Mouse (Mus musculus) heart, postnatal 36 days (tissue): Measurements from ENCODE around the gene Psma4. TPM values are rescaled to one million over a fixed set of nuclear protein-coding genes. Genes with fewer than 3 reads are reported as not detected.
"Not testable (repeated sequence)": the region's sequence is repeated elsewhere in the genome, so short reads cannot be mapped to it uniquely, and the experiment has no call there.

Experiments used
- DNase-seq, 2 experiments: peaks; one replicate each; pipeline ENCODE4 v3.0.0; 2021 to 2022
- intact Hi-C: fragments of 180-260 bp; cut with DNase I; formaldehyde crosslinking; loops from one replicate; pipeline ENCODE4 v1.15.1; 2025
- total RNA-seq, 2 experiments: library from RNA; stranded (reverse); gene quantifications; 2 replicates each; pipeline ENCODE4 v1.2.3; 2021

The Psma4 gene
- 100 to 1,000 TPM; 135 to 138 TPM for total RNA-seq

DNA sequence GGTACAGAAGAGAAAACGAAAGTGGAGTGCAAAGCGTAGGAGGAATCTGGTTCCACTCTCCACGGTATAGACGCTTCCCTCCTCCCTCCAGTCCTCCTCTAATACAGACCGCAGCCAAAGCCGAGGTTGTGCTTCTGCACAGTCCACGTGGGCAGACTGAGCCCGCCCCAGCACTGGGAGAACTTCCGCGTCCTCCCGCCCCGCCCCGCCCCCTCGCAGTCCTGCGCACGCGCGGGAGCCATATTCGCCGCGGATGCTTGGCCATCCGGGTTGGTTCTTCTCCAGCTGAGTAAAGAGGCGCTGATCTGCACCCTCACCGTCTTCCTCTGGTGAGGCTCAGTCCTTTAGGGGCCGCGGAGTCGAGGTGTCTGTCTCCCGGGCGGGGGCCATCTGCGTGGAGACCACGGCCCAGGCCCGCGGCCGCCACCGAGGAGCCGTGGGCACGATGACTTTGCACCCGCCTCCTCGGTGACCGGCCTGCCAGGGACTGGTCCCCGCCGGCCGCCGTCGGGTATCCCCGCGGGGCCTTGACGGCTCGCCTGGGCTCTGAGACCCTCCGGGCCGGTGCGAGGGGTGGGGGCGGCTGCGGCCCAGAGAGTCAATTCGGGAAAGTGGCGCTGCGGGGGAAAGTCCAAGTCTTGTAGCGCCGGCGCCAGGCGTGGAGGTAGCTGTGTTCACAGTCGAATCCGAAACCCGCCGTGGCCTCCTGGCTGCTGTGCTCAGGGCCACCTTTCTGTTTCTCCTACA is at the start of gene Psma4, which contains the start of gene AY074887:
Gene Psma4 (plus strand): TSS at position 216 of the 747 bp plus-strand sequence.
Gene AY074887 (minus strand): TSS at position 424 of the 747 bp plus-strand sequence.
- intact Hi-C loops = loop anchor here (2.0 to 5.0 kb wide), 2 partner anchors 34 to 218 kb away; partner anchors contain the start of genes Hykk and Wdr61
- peak; percentile 92 to 93 for DNase-seq

DNA sequence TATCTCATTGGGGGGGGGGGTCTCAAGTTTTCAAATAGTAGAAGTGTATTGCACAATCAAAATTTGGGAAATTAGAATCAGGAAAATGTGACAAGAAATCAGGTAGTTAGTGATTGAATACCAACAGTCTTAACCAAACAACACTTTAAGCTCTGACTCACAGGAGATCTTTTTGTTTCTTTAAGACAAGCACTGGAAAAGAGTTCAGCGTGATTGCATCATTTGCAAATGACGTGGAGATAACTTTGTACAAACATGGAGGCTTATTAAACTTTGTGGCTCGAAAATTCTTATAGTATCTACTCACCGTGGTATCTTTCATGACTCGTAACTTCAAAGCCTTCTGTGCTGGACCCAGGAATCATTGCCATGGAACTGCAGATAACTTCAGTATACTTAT is 41.1 kb upstream of the Psma4 start:
- no peak for DNase-seq
- intact Hi-C loops = no loop called here

DNA sequence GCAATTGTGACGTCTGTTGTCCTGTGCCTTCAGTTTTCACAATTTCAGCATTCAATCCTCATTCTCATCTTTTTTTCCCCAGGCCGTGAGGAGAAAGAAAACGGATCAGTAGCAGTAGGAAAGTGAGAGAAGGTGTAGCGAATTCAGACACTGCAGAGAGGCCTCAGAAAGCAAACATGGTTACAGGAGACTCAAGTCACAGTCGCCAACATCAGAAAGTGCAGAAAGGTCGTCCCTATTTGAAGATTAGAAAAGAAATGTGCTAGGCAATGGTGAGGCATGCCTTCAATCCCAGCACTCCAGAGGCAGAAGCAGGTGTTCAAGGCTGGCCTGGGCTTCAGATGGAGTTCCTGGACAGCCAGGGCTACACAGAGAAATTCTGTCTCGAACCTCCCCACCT is 35.0 kb upstream of the Psma4 start:
- intact Hi-C loops = loop anchor here (5.0 kb wide), 1 partner anchor 192 kb away; no protein-coding TSS in a partner anchor
- no peak for DNase-seq

DNA sequence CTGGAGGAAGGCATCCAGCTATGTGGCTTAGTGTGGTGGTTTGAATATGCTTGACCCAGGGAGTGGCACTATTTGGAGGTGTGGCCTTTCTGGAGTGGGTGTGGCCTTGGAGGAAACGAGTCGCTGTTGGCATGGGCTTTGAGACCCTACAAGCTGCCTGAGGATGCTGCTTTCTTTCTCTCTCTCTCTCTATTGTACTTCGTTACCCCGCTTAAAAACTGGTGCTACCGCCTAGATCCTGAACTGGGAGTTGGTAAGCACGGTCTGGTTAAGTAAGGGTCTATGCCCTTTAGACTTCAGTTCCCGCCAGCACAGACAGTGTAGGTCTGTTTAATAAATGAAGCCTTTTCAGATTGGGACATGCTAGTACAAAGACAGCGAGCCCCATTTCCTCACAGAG is 34.2 kb upstream of the Psma4 start:
- intact Hi-C loops = loop anchor here (2.0 to 5.0 kb wide), 2 partner anchors 34 to 191 kb away; partner anchors contain the start of genes AY074887 and Psma4
- no peak for DNase-seq

DNA sequence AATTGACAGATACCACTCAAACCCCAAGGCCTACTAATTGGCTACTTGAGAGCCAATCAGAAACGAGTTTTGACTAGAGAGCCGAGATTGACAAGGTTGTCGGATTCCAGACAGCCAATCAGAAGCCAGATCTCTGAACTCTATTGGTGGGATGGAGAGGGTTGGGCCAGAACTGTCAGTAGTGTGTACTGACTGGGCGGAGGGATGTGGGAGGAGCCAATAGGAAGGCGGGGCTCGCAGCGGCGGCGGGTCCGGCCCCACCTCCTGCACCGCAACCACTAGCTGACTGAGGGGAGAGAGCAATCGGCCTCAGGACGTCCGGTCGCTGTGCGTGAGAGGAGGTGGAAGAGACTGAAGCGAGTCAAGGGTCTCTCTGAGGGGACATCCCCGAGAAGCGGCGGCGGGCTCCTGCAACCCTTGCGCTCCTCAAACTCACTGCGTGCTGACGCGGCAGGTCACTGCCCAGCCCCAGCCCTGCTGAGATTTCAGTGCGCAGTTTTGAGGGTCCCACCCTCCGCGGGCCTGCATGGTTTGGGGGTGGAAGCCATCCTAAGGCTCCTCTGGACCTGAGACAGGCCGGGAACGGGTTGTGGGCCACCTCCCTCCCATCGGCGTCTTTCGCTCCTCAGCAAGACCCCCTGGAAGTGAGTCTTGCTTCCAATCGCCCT is 33.4 kb upstream of the Psma4 start, which contains the start of gene Hykk:
Gene Hykk (plus strand): TSS at position 274 of the 668 bp plus-strand sequence.
- intact Hi-C loops = loop anchor here (2.0 to 5.0 kb wide), 2 partner anchors 34 to 190 kb away; partner anchors contain the start of genes AY074887 and Psma4
- DNase-seq = peak; percentile 81 to 85

DNA sequence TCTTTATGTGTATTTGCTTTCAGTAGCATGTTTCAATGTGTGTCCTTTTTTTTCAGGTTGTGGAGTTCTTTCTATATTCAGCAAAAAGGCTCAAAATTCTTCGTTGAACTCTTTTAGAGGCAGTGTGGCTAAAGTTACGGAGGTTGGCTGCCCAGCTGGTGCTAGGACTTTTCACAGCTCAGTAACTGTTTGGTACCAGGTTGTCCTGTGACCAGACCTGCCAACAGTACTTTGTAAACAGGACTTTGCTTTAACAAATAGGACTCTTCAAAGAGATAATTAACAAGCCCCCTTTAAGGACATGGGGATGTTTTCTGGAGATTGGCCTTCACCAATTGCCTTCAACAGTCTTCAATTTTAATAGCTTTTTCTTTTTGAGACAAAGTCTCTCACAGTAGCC is 32.4 kb upstream of the Psma4 start:
- intact Hi-C loops = loop anchor here (5.0 kb wide), 1 partner anchor 189 kb away; no protein-coding TSS in a partner anchor
- DNase-seq = no peak

DNA sequence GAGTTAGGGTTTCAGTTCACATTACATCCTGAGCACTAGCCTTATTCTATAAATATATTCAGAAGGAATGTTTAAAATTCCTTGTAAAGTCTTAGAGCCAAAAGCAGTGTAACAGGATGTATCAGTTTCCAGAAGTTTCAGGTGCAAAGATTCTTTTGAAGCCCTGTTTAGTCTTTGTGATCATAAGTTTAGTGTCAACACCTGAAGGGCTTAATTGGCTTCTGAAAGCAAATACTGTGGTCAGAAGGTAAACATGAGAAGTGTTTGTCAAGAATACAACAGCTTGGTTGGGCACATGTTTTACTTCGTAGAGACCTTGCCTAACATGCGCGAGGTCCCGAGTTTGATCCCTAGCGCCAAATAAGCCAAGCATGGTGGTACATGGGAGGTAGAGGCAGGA is 31.8 kb upstream of the Psma4 start:
- intact Hi-C loops = loop anchor here (5.0 kb wide), 1 partner anchor 189 kb away; no protein-coding TSS in a partner anchor
- DNase-seq = no peak

DNA sequence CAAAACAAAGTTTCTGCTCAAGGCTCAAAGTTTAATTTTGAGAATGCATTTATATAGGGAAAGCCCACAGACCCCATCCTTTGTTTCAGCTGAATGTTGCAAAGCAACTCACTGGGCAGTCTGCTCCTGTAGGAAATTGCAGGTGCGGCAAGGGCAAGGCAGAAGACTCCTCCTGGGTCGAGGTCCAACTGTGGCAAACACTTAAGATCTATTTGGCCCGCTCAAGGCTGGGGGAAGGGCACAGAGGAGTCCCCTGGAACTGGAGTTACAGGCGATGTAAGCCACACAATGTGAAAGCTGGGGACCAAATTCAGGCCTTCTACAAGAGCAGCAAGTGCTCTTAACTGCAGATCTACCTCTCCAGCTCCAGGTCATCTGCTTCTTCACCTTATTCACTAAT is 30.6 kb upstream of the Psma4 start:
- no peak for DNase-seq
- intact Hi-C loops = loop anchor here (5.0 kb wide), 1 partner anchor 187 kb away; no protein-coding TSS in a partner anchor

DNA sequence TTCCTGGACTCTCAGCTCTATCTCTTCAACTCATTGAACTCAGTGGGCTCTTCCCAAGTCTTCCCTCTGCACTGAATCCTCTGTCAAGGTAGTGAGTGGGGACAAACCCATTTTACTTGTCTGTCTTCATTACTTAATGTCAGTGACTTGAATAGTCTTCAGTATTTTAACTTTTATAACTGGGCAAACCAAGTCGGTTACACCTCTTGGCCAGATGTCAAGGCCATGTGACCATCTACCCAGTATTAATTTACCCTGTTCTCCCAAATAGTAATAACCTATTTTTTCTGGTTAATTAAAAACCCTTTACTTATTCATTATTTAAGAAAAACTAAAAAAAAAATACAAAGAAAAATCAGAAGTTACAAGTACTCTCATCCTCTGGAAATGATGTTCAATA is 19.8 kb upstream of the Psma4 start:
- DNase-seq = no peak
- intact Hi-C loops = no loop called here

DNA sequence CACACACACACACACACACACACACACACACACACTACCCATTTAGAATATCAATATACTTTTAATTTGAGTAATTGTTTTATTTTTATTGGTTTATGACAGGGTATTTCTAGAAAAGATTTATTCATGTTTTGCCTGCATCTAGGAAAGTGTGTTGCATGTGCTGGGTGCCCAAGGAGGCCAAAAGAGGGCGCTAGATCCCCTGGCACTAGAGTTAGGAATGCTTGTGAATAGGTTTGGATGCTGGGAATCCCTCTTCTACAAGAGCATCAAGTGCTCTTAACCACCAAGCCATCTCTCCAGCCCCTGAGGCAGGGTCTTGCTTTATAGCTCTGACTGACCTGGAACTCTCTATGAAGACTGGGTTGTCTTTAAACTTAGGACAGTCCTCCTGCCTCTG is 18.8 kb upstream of the Psma4 start:
- intact Hi-C loops = no loop called here

DNA sequence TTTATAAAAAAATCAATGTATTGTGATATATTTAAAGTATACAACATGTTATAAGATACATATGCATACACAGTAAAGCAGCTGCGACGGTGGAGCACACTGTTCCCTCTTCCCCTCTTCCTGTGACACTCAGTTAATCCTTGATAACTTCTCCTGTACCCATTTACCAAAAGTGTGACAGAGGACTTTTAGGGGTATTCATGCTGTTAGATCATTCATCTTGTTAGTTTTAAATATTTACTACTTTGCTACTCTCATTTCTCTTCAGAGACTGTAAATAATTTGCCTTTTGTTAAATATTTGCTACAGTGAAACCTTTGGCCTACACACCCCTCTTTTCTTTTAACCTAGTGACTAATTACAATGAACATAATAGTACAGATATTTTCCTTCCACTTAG is 18.2 kb upstream of the Psma4 start:
- intact Hi-C loops = no loop called here
- no peak for DNase-seq

More for the DNA sequence above, 18.8 kb upstream of the Psma4 start:
- DNase-seq = no peak

DNA sequence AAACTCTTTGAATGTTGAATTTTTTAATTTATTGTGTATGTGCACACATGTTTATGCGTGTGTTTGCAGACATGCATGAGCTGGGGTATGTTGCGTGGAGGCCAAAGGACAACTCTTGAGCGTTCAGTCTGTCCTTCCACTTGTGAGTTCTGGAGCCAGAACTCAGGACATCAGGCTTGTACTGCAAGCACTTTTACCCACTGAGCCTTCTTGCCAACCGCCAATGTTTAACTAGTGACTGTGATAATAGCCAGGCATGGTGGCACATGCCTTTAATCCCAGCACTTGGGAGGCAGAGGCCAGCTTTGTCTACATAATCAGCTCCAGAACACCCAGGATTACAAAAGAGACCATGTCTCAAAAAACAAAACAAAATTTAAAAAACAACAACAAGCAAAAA is 8.5 kb upstream of the Psma4 start:
- DNase-seq = no peak
- intact Hi-C loops = no loop called here

DNA sequence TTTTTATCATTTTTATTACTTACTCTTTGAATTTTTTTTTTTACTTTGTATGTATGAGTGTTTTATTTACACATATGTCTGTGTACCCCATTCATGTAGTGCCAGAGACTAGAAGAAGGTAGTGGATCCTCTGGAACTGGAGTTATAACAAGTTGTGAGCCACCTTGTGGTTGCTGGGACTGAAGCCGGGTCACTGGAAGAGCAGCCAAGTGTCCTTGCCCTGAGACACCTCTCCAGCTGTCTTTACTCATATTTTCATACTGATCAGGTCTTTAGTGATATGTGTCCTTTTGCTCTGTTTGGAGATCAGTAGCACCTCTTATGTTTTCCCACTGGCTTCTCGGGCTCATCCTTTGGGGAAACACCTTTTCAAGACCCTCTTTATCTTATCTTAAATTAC is 6.1 kb upstream of the Psma4 start:
- DNase-seq = no peak
- intact Hi-C loops = no loop called here

DNA sequence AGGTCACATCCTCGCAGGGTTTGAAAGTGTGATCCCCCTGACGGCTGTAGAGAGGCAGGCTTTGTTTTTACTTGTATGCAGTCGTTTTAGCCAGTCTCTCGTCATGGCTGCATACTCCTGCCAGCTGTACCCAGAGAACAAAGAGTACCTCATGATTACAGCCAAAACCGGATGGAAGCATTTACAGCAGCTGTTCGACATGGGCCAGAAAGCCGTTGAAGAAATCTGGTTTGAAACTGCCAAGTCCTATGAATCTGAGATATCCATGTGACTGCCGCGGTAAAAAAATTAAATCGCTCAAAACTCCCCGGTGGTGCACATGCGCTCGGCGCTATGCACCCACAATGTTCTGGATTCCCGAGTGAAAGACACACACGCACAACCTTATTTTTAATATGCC is 4.3 kb upstream of the Psma4 start:
- no peak for DNase-seq
- intact Hi-C loops = no loop called here

DNA sequence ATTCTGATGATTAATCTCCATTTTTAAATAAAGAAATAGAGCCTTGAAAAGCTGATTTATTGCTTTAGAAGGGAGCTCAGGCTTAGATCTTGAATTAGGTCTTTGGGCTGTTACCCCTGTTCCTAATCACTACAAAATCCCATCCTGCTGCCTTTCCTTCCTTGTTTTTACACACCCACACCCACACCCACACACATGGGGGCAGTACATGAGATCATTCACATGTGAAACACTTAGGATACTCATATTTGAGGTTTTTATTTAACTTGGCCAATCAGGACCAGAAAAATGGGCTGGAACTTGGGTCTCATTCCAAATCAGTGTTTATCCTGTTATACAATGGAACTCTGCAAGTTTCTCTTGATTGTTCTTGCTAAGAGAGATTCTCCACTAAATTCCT is 1.1 kb upstream of the Psma4 start:
- DNase-seq = no peak

DNA sequence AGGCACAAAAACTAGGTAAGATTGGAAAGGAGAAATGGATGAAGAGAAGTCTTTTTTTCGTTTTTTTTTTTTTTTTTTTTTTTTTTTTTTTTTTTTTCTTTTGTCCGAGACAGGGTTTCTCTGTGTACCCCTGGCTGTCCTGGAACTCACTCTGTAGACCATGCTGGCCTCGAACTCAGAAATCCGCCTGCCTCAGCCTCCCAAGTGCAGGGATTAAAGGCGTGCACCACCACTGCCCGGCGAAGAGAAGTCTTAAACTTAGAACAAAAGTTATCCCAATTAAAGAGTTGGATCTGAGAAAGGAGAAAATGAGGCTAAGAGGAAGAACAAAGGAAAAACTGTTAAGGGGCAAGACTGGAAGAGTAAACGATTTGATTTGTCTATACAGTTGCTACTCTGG is 428 bp upstream of the Psma4 start:
- intact Hi-C loops = loop anchor here (2.0 to 5.0 kb wide), 2 partner anchors 33 to 218 kb away; partner anchors contain the start of genes Hykk and Wdr61
- DNase-seq = not testable (repeated sequence)

More for the DNA sequence above, 1.1 kb upstream of the Psma4 start:
- intact Hi-C loops = no loop called here

DNA sequence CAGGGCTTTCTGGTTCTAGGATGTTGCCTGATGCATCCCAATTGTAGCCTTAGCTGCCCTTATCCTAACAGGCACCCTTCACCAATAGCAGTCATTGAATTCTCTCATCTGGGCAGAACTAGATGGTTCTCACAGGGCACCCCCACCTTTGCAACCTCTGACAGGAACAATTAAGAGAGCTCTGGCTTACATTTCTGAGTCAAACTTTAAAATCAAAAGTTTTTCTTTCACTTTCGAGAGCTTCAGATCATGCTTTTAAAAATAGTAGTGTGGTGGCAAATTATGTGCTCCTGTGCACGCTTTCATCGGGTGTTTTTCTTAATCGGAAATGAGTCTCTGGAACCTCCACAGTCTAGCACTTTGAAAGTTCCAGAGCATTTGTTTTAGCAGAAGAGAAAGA is 10.5 kb downstream of the Psma4 start:
- intact Hi-C loops = no loop called here
- DNase-seq = no peak

DNA sequence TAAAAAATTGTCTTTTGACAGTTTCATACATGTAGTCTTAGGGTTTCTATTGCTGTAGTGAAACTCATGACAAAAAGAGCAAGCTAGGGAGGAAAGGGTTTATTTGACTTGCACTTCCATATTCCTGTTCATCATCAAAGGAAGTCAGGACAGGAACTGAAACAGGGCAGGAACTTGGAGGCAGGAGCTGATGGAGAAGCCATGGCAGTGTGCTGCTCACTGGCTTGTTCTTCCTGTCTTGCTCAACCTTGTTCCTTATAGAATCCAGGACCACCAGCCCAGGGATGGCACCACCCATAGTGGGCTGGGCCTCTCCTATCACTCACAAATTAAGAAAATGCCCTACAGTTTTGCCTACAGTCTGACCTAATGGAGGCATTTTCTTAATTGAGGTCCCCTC is 13.1 kb downstream of the Psma4 start:
- intact Hi-C loops = no loop called here
- DNase-seq = no peak

DNA sequence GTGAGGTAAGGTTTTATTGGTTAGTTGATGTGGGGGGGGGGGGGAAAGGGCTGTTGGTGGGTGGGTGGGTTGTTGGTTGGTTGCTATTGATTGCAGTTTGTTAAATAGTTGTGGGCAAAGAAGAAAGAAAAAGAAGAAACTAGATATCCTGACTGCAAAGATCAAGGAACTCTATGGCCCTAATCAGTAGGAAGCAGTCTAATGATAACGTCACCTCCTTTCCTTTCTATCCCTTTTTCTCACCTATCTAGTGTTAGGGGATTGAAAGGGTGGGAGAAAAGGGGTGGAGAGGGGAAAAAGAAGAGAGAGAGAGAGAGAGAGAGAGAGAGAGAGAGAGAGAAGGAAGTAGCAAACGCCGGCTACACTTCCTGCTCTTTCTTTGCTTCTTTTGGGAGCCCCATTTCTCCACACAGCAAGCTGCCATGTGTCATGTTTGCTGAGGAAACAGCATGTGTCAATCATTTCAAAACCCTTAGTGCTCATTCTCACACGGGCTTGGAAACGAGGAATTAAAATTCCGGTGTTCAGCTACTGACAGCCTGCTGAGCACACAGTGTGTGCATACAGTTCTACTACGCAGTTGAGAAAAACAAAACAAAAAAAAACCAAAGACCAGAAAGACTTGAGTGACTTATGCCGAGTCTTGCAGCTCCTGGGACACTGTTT is 19.5 kb downstream of the Psma4 start:
- intact Hi-C loops = no loop called here
- no peak for DNase-seq

DNA sequence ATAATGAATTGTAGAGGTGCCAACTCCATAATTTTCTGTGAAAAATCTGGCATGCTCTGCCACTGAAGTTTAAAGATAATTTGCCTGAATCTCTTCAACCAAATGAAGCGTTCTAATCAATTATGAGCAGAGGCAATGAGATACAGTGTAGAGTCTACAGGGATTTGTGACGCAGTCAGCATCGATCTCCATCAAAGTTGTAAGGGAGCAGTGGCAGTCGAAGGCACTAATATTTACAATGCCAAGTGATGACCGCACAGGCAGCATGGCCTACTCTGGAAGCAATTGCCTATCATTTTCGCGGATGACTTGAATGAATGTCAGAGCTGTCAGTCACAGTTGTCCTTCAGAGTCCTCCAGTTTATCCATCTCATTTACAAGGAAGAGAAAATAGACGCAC is 30.1 kb downstream of the Psma4 start, which contains the start of gene Chrna5:
Gene Chrna5 (plus strand): TSS at position 207 of the 400 bp plus-strand sequence.
- intact Hi-C loops = no loop called here
- DNase-seq = no peak
